Mouse (Mus musculus) adrenal gland (tissue): ENCODE measurements around the gene Wbp2.

ENCODE experiments used
- intact Hi-C: fragments of 180-260 bp; cut with DNase I; formaldehyde crosslinking; loops from one replicate; pipeline ENCODE4 v1.15.1; 2025

Gene Wbp2

DNA sequence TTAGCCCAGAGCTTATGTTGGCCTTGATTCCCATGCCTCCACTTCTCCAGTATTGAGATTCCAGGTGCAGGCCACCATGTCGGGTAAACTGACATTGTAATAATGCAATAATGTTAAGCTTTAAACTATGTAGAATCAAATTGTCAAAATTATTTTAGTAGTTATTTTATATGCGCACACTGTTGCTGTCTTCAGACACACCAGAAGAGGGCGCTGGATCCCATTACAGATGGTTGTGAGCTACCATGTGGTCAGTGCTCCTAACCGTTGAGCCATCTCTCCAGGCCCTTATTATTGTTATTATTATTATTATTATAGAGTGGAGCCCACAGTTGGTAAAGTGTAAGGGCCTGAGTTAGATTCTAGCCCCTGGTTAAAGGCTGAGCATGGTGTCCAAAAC, 24.3 kb upstream of the Wbp2 start:
- intact Hi-C loops: no loop called here

DNA sequence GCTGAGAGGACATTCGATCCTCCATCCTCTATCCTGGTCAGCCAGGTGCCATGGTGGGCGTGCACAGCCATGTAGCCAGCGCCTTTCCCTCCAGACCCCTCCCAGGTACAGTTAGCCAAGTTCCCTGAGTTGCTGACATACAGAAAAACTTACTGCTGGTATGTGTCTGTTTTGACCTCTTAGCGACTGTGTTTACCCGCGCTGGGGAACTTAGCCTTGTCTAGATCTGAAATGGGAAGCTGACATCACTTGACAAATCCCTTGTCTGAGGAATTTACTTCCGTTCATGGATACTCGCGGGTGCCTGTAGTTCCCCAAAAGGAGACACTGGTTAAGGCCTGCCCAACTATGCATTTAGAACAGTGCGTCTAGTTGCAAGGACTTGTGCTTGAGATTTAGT, 23.7 kb upstream of the Wbp2 start:
- intact Hi-C loops: no loop called here

DNA sequence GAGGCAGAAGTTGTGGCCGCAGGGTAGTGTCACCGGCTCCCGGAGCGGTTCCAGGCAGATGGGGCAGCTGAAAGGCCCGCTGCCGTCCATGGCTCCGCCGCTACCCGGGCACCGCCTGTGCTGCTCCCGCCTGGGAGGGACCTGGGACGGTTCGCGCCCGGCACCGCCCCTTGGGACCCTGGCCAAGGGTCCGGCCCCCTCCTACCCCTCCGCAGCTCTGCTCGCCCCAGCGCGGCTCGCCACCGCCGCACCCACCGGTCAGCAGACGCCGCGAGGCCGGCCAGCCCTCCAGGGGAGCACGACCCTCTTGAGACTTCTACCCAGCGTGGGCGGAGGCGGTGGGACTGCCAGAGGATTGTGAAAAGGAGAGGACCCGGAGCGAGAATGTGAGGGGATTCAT, 23.3 kb upstream of the Wbp2 start:
- intact Hi-C loops: no loop called here

DNA sequence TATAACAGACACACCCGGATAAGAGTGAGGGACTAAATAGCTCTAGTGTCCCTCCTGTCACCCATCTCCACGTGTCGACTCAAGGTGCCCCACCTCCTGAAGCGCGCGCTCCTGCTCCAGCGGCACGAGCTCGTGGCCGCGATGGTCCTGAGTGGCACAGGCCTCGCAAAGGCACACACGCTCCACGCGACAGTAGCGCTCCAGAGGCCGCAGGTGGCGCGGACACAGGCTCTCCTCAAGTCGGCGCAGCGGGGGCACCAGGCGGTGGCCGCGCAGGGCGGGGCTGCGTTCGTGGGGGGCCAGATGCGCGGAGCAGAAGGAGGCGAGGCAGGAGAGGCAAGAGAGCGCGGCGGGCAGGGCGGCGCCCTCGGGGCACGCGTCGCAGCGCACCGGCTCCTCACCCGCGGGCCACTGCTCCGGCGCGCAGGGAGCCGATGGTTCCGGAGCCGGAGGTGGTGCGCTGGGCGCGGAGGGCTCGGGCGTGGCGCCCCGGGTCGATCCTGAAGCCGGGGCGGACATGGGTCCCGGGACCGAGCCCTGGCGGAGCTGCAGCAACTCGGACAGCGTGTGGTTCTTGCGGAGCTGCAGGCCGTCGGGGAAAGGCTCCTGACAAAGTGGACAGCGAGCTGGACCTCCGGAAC, 22.8 kb upstream of the Wbp2 start:
- intact Hi-C loops: no loop called here

GRCm38 (mm10) chr11:116108464-116109137, 21.8 kb upstream of the Wbp2 start:
- intact Hi-C loops: no loop called here

DNA sequence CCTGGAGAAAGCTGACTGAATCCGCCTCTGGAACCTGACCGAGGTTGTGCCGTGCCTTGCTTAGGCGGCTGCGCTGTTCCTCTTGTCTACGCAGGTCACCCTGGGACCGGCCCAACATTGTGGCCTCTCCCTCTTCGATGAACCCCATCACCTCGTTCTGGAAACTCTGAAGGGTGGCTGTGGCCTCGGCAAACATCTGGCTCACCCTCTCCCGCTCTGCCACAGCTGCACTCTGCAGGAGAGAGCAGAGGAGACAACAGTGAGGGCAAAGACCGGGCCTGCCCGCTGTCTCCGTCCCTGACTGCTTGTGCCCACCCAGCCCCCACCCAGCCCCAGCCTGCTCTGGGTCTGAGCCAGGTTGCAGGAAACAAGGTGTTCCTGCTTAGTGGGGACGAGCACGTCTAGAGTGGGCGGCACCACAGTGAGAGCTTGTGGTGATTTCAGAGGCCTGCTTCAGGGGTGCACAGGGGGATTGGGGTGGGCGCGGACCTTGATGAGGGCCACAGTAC, 21.0 kb upstream of the Wbp2 start:
- intact Hi-C loops: no loop called here

DNA sequence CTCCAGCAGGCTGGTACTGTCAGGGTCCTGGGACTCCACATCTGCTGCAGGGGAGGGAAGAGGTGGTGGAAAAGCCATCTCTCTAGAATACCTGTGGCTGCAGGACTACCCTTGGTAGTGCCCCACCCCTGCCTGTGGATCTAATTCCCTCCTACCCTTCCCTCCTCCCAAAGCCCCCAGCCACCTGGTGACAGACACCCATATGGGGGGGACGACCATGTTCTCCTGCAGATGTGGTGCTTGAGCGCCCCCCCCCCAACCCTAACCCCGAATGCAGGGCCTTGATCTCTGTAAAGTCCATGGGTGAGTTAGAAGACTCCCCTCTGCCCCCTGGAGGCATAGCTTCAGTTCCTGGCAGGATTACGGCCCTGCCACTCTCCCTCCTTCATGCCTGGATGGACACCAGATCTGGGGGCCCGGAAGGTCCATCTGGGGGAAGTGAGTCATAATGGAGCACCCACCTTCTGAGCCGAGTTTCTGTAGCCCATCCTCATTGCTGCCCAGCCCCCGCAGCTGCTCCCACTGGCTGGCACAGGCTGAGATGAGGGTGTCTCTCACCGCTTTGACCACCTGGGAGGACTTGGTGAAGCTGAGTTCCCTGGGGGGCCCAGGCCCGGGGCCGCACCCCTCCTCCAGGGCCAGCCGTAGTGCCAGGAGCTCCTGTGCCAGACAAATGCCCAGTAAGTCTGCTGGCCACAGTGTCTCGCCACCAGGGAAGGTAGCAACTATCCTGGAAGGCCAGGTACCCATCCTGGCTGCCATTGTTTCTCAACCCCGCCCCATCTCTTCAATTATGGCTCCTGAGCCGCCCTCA, 20.4 kb upstream of the Wbp2 start:
- intact Hi-C loops: no loop called here

GRCm38 (mm10) chr11:116106154-116106962, 19.6 kb upstream of the Wbp2 start:
- intact Hi-C loops: no loop called here

DNA sequence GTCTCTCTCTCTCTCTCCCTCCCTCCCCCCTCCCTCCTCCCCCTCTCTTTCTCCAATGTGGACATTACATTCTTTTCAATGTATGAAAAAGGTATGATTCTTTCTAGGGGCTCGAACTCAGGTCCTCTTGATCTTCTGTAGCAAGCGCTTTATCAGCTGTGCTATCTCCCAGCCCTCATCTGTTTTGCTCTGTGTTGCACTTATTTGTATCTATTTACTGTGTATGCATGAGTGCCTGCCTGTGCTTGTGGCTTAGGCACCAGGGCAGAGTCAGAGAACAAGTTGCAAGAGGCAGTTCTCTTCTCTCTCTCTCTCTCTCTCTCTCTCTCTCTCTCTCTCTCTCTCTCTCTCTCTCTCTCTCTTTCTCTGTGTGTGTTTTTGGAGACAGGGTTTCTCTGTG, 18.3 kb upstream of the Wbp2 start:
- intact Hi-C loops: no loop called here

GRCm38 (mm10) chr11:116104006-116104646, 17.3 kb upstream of the Wbp2 start:
- intact Hi-C loops: no loop called here

- intact Hi-C loops: no loop called here
Observed at GRCm38 (mm10) chr11:116103572-116103971, 16.8 kb upstream of the Wbp2 start.

DNA sequence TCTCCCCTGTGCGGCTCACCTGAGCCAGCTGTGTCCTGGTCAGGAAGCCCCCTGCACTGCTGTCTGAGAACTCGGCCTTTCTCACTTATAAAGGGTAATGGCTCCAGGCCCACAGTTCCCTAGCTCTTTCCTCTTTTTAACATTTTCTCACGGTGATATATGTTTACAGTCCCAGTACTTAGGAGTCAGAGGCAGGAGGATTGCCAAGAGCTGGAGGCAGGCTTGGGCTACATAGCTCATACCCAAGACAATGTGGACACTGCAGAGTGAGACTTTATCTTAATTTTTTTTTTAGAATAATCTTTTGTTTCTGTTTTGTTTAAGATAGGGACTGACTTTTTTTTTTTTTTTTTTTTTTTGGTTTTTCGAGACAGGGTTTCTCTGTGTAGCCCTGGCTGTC, 15.7 kb upstream of the Wbp2 start:
- intact Hi-C loops: no loop called here

DNA sequence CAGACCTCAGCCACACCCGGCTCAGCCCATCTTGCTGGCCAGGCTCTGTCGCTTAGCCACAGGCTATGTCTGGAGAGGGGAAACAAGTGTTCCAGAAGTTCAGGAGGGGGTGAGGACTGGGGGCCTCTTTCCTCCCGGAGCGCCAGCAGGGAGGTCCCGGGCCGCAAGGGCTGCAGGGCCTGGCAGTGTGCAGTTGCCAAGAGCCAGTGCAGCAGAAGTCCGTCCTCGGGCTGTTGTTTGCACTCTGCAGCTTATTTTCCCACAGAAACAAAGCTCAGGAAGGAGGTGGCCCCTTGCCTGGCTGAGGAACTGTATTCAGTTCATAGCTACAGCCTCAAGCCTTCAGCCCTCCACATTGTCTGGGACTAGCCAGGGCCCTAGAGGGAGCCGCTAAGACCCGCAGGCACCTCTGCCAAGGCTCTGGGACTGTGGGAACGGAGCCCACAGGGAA, 15.2 kb upstream of the Wbp2 start:
- intact Hi-C loops: no loop called here

GRCm38 (mm10) chr11:116100839-116101238, 14.0 kb upstream of the Wbp2 start:
- intact Hi-C loops: no loop called here

GRCm38 (mm10) chr11:116100385-116100784, 13.6 kb upstream of the Wbp2 start:
- intact Hi-C loops: no loop called here

DNA sequence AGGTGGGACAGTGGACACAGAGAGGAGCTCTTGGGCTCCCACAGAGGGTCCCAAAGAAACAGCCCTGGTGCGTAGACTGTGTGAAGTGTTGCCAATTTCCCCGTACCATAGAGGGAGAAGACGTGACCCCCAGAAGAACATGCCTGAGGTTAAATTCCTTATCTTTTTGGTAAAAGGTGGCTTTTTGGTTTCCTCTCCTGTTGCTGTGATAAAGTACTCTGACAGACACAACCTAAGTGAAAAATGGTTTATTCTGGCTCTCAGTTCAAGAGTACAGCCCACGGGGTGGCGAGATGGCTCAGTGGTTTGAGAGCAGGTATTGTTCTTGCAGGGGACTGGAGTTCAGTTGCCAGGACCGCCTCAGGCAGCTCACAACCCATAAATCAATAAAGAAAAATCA, 12.7 kb upstream of the Wbp2 start:
- intact Hi-C loops: loop anchor here (5.0 kb wide), 1 partner anchor 33 kb away; the partner anchor contains the start of gene Trim65

GRCm38 (mm10) chr11:116098711-116099460, 12.1 kb upstream of the Wbp2 start:
- intact Hi-C loops: loop anchor here (5.0 kb wide), 1 partner anchor 33 kb away; the partner anchor contains the start of gene Trim65

GRCm38 (mm10) chr11:116096213-116097108, 9.7 kb upstream of the Wbp2 start:
- intact Hi-C loops: loop anchor here (5.0 kb wide), 1 partner anchor 36 kb away; the partner anchor contains the start of gene Trim65

DNA sequence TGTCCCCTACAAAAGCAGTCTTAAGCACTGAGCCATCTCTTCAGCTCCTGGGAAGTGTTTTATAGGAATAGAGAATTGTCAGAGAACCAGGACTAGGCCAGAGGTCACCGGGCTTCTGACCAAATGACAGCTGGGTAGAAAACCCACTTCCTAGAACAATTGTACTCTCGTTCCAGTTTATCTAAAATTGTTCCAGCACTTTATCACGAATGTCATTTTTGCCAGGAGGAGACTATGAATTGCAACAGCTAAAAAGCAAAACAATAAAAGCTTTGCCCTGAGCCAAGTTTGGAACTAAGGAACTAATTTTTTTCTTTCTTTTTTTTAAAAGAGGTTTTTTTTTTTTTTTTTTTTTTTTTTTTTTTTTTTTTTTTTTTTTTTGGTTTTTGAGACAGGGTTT, 8.8 kb upstream of the Wbp2 start:
- intact Hi-C loops: loop anchor here (5.0 kb wide), 1 partner anchor 37 kb away; the partner anchor contains the start of gene Trim65
